Mouse (Mus musculus): Measurements from ENCODE around the gene Gm6904. TPM values are rescaled to one million over a fixed set of nuclear protein-coding genes. Genes with fewer than 3 reads are reported as not detected.

The Gm6904 gene
- not detected in 2 replicates for polyA plus RNA-seq (2012; ENCODE audit: low replicate concordance)

DNA sequence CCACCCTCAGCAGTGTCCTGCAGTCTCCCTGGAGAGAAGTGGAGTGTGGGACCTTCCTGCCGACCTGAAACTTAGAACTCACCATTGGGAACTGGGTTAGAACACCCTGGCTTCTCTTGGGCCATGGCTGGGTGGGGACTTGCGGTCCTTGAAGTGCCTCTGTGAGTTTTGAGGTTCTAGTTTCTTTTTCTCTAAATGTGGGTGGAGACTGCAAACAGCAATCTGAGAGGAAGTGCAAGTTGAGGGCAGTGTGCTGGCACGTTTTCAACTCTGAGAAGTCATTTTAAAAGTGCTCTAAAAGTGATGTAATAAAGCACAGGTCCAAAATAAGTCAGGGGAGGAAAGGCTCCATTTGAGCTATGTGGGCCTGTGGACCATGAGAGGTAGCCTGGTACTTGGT is at the start of gene Gm6904:
TSS of gene Gm6904 (minus strand) at position 161 of the 400 bp plus-strand sequence.

DNA sequence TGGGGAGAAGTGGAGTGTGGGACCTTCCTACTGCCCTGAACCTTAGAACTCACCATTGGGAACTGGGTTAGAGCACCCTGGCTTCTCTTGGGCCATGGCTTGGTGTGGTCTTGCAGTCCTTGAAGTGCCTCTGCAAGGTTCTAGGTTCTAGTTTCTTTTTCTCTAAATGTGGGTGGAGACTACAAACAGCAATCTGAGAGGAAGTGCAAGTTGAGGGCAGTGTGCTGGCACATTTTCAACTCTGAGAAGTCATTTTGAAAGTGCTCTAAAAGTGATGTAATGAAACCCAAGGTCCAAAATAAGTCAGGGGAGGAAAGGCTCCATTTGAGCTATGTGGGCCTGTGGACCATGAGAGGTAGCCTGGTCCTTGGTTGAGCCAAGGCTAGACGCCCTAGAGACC is 37.4 kb upstream of the Gm6904 start, which contains the start of gene Phf11a:
TSS of gene Phf11a (minus strand) at position 132 of the 400 bp plus-strand sequence.

DNA sequence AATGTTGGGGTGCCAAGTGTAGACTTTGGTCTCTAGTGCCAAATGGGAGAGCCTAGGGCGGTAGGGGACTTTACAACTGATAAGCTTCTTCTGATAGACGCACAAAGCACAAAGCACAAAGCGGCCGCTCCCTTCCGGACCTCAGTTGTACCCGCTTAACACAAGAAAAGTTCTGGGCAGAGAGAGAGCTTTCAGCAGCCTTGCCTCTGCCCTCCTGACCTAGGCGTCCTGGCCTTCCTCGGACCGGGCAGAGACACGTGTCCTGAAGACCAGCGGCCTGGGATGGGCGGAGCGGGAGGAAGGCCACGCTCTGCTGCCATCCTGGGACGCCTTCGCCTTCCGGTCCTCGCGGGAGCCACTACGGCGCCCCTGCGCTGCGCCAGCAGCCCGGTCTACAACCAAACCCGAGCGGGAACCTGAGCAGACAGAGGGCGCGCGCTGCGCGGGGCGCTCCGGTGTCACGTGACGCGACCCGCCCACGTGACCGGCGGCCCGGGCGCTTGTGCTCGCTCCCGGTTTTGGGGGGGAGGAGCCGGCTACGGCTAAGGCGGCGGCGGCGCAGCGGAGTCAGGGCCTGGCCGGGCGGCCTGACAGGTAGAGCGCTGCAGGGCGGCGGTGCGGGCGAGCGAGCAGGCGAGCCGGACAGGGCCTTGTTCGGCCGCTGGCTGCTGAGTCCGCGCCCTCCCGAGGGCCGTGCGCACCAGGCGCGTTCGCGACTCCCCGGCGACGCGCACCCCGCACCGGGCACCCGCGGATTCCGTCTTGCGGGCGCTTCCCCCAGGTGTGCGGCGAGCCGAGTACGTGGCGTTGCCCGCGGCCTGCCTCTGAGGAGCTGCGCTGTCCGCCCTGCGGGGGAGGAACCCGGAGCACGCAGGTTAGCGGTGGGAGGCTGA is 59.1 kb downstream of the Gm6904 start, which contains the start of gene Rcbtb1:
TSS of gene Rcbtb1 (plus strand) at position 499 of the 893 bp plus-strand sequence.

Other genes starting within 250 kb of the Gm6904 start
- not detected in 2 replicates for gene 1700129C05Rik, start 117.3 kb downstream of the Gm6904 start, polyA plus RNA-seq (2012; ENCODE audit: low replicate concordance)
- not detected in 2 replicates for gene Gm5142, start 81.5 kb downstream of the Gm6904 start, polyA plus RNA-seq (2012; ENCODE audit: low replicate concordance)
- gene Rcbtb1, start 59.0 kb downstream of the Gm6904 start, polyA plus RNA-seq (2012; ENCODE audit: low replicate concordance) = 8.3 and 14.6 TPM in 2 replicates
- gene Phf11a, start 37.3 kb upstream of the Gm6904 start, polyA plus RNA-seq (2012; ENCODE audit: low replicate concordance) = 0.30 TPM in 1 of 2 replicates, not detected in the other
- 0.20 and 0.94 TPM in 2 replicates for gene Phf11b, start 81.1 kb upstream of the Gm6904 start, polyA plus RNA-seq (2012; ENCODE audit: low replicate concordance)
- gene Phf11d, start 105.3 kb upstream of the Gm6904 start, polyA plus RNA-seq (2012; ENCODE audit: low replicate concordance) = 0.27 and 0.32 TPM in 2 replicates
- 0.16 and 0.19 TPM in 2 replicates for gene Phf11c, start 135.2 kb upstream of the Gm6904 start, polyA plus RNA-seq (2012; ENCODE audit: low replicate concordance)
- 10.2 and 14.5 TPM in 2 replicates for gene Setdb2, start 180.7 kb upstream of the Gm6904 start, polyA plus RNA-seq (2012; ENCODE audit: low replicate concordance)
- gene Cab39l, start 180.8 kb upstream of the Gm6904 start, polyA plus RNA-seq (2012; ENCODE audit: low replicate concordance) = 0.54 and 2.0 TPM in 2 replicates

Measured in leukemia stem cell, adult 10-12 weeks (primary cell).